In the genomic region with DNA sequence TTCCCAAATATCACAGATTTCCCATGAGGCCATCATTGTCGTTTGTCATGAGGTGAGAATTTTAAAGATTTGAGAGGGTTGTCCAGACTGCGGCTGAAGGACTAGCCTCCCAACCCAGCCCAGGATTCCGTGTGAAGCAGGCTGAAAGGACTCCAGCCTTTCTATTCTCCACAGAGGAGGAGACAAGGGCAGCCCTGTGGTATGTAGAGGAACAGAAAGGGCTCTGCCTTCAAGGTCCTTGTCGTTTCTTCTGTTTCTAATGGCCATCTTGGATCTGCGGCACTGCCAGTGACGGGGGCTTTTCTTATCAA, we compare ENCODE assay signal across 16 mouse cellular contexts.
DNase-seq lines count a peak whose midpoint lies in the region; ATAC-seq and TF ChIP-seq lines count a peak whose summit lies in the region.
"Had no signal": no experiment of that assay in that cellular context is flagged by ENCODE, and none has a peak within 500 bp of the region (broad histone marks: within the 10 kb centered on the region; RNA-seq: fewer than 3 reads in every experiment).

No protein-coding gene starts in this region.

- no peak for TF ChIP-seq CTCF in kidney, postnatal 0 days (IDR thresholded peaks at IDR 0.05; ENCODE audit: low read depth)

- 58% methylated on average over 6 of the region's 6 CpGs for WGBS in hindbrain, embryonic 11.5 days
- 57% methylated on average over 6 of the region's 6 CpGs for WGBS in hindbrain, embryonic 16.5 days
- WGBS in kidney, postnatal 0 days: 52% methylated on average over 6 of the region's 6 CpGs
- WGBS in midbrain, embryonic 11.5 days: 72% methylated on average over 6 of the region's 6 CpGs
- 67% methylated on average over 6 of the region's 6 CpGs for WGBS in midbrain, embryonic 15.5 days

- no peak for DNase-seq in hindbrain, embryonic 11.5 days (ENCODE audit: low spot score)
- DNase-seq in kidney, postnatal 0 days (ENCODE audit: low spot score): no peak
- no peak for DNase-seq in kidney, adult 9 months
- peak; percentile 59 for DNase-seq in midbrain, embryonic 11.5 days (ENCODE audit: low spot score, missing footprints)
- DNase-seq: adrenal gland, postnatal 25 days; cerebellum, adult 18-20 months; cerebellum, adult 9-11 months; cerebellum, postnatal 36 days; gastrocnemius, postnatal 10 days; heart, adult 2 months had no signal

- no peak overlapping the region for H3K27ac ChIP-seq in hindbrain, embryonic 11.5 days (ENCODE audit: low read depth, low read length)
- H3K27ac ChIP-seq in hindbrain, embryonic 16.5 days (ENCODE audit: low read depth, low read length): no peak overlapping the region
- H3K27ac ChIP-seq in kidney, postnatal 0 days: peak overlapping the region; percentile 25; the same call in 1 of the 2 replicates
- H3K27ac ChIP-seq in midbrain, embryonic 11.5 days (ENCODE audit: low read depth, low read length): no peak overlapping the region
- H3K27ac ChIP-seq in midbrain, embryonic 15.5 days: no peak overlapping the region
- H3K27ac ChIP-seq: embryonic facial prominence, embryonic 13.5 days; heart, adult 2 months; heart, embryonic 15.5 days; hindbrain, embryonic 10.5 days had no signal

- 0 out of 2 replicates have a peak overlapping the region, but pooled peaks have one; percentile 4 for H3K9ac ChIP-seq in hindbrain, embryonic 11.5 days (ENCODE audit: low read depth, low read length)
- H3K9ac ChIP-seq in hindbrain, embryonic 16.5 days (ENCODE audit: low read depth, low read length): no peak overlapping the region
- H3K9ac ChIP-seq in kidney, postnatal 0 days (ENCODE audit: low read depth, low read length): no peak overlapping the region
- no peak overlapping the region for H3K9ac ChIP-seq in midbrain, embryonic 11.5 days (ENCODE audit: low read length)
- no peak overlapping the region for H3K9ac ChIP-seq in midbrain, embryonic 15.5 days
- H3K9ac ChIP-seq: embryonic facial prominence, embryonic 13.5 days; heart, embryonic 15.5 days had no signal

- no peaks in the 10 kb centered on the region for H3K27me3 ChIP-seq in hindbrain, embryonic 11.5 days (ENCODE audit: control insufficient read depth, insufficient read depth, low read length)
- no peaks in the 10 kb centered on the region for H3K27me3 ChIP-seq in hindbrain, embryonic 16.5 days (replicated peaks; ENCODE audit: control insufficient read depth, insufficient read depth, low read length)
- H3K27me3 ChIP-seq in kidney, postnatal 0 days (ENCODE audit: insufficient read depth, low read length): no peaks in the 10 kb centered on the region
- no peaks in the 10 kb centered on the region for H3K27me3 ChIP-seq in midbrain, embryonic 11.5 days (ENCODE audit: control insufficient read depth, insufficient read depth, low read length)
- H3K27me3 ChIP-seq in midbrain, embryonic 15.5 days (replicated peaks): no peaks in the 10 kb centered on the region
- H3K27me3 ChIP-seq: embryonic facial prominence, embryonic 13.5 days; heart, embryonic 15.5 days had no signal

- no peaks in the 10 kb centered on the region for H3K9me3 ChIP-seq in hindbrain, embryonic 11.5 days (ENCODE audit: control insufficient read depth, low read length)
- H3K9me3 ChIP-seq in hindbrain, embryonic 16.5 days (ENCODE audit: control insufficient read depth, low read length): no peaks in the 10 kb centered on the region
- H3K9me3 ChIP-seq in kidney, postnatal 0 days (replicated peaks; ENCODE audit: low read length): no peaks in the 10 kb centered on the region
- no peaks in the 10 kb centered on the region for H3K9me3 ChIP-seq in midbrain, embryonic 11.5 days (ENCODE audit: control insufficient read depth, low read length)
- no peaks in the 10 kb centered on the region for H3K9me3 ChIP-seq in midbrain, embryonic 15.5 days
- H3K9me3 ChIP-seq: embryonic facial prominence, embryonic 13.5 days; heart, embryonic 15.5 days; hindbrain, embryonic 10.5 days had no signal

- 0 out of 2 replicates have a peak, but pooled peaks cover 5% of the 10 kb centered on the region for H3K4me1 ChIP-seq in hindbrain, embryonic 11.5 days (replicated peaks; ENCODE audit: control insufficient read depth, insufficient read depth, low read length)
- H3K4me1 ChIP-seq in hindbrain, embryonic 16.5 days (ENCODE audit: control insufficient read depth, insufficient read depth, low read depth, low read length): peaks cover 5% of the 10 kb centered on the region
- H3K4me1 ChIP-seq in kidney, postnatal 0 days (replicated peaks; ENCODE audit: insufficient read depth, low read length): peaks cover 5% of the 10 kb centered on the region; the same call in 1 of the 2 replicates
- H3K4me1 ChIP-seq in midbrain, embryonic 11.5 days (ENCODE audit: control insufficient read depth, insufficient read depth, low read length): no peaks in the 10 kb centered on the region; the same call in none of the 2 replicates
- peaks cover 19% of the 10 kb centered on the region; the same call in 1 of the 2 replicates for H3K4me1 ChIP-seq in midbrain, embryonic 15.5 days
- H3K4me1 ChIP-seq: heart, embryonic 15.5 days had no signal

- H3K4me3 ChIP-seq in hindbrain, embryonic 11.5 days (ENCODE audit: low read depth, low read length): no peak overlapping the region
- H3K4me3 ChIP-seq in hindbrain, embryonic 16.5 days (ENCODE audit: low read length): no peak overlapping the region
- no peak overlapping the region for H3K4me3 ChIP-seq in kidney, postnatal 0 days (replicated peaks; ENCODE audit: low read depth, low read length)
- no peak overlapping the region for H3K4me3 ChIP-seq in midbrain, embryonic 11.5 days (ENCODE audit: low read depth, low read length)
- no peak overlapping the region for H3K4me3 ChIP-seq in midbrain, embryonic 15.5 days
- H3K4me3 ChIP-seq: embryonic facial prominence, embryonic 13.5 days; heart, adult 2 months; heart, embryonic 15.5 days; hindbrain, embryonic 10.5 days had no signal

- ATAC-seq in hindbrain, embryonic 11.5 days (ENCODE audit: low FRiP score): no peak
- no peak for ATAC-seq in hindbrain, embryonic 16.5 days
- ATAC-seq in kidney, postnatal 0 days (replicated peaks; ENCODE audit: low FRiP score, low read depth): no peak; the same call in 1 of the 2 replicates
- no peak for ATAC-seq in midbrain, embryonic 11.5 days (ENCODE audit: low FRiP score)
- ATAC-seq in midbrain, embryonic 15.5 days (replicated peaks): no peak

- no peak overlapping the region for H3K4me2 ChIP-seq in hindbrain, embryonic 11.5 days (replicated peaks; ENCODE audit: low read depth, low read length)
- H3K4me2 ChIP-seq in hindbrain, embryonic 16.5 days (ENCODE audit: low read length): no peak overlapping the region
- no peak overlapping the region for H3K4me2 ChIP-seq in kidney, postnatal 0 days (ENCODE audit: low read length)
- no peak overlapping the region for H3K4me2 ChIP-seq in midbrain, embryonic 11.5 days
- no peak overlapping the region for H3K4me2 ChIP-seq in midbrain, embryonic 15.5 days
- H3K4me2 ChIP-seq: embryonic facial prominence, embryonic 13.5 days; heart, embryonic 11.5 days; heart, embryonic 15.5 days had no signal

- H3K36me3 ChIP-seq in hindbrain, embryonic 11.5 days (ENCODE audit: control insufficient read depth, insufficient read depth, low read length): no peaks in the 10 kb centered on the region
- no peaks in the 10 kb centered on the region for H3K36me3 ChIP-seq in hindbrain, embryonic 16.5 days (ENCODE audit: control insufficient read depth, insufficient read depth, low read length)
- no peaks in the 10 kb centered on the region for H3K36me3 ChIP-seq in kidney, postnatal 0 days (ENCODE audit: insufficient read depth, low read length)
- H3K36me3 ChIP-seq in midbrain, embryonic 11.5 days (ENCODE audit: control insufficient read depth, insufficient read depth, low read length): no peaks in the 10 kb centered on the region
- no peaks in the 10 kb centered on the region for H3K36me3 ChIP-seq in midbrain, embryonic 15.5 days (replicated peaks)
- H3K36me3 ChIP-seq: embryonic facial prominence, embryonic 13.5 days; heart, embryonic 15.5 days; hindbrain, embryonic 10.5 days had no signal
